Mouse (Mus musculus) liver, embryonic 16.5 days (tissue): ENCODE measurements around the gene Nop58. TPM values are rescaled to one million over a fixed set of nuclear protein-coding genes. Genes with fewer than 3 reads are reported as not detected.

Source experiments
- ATAC-seq: fragments of 200-750 bp; cut with Nextera tagmentation; 2 replicates; pipeline ENCODE4 v1.8.0; 2017; ENCODE audit warnings: low read depth, mild to moderate bottlenecking, moderate number of reproducible peaks, moderate library complexity
- H3K27ac ChIP-seq: fragments of 300-500 bp; sonication (generic); 2 replicates; pipeline ENCODE4 v1.5.1; 2014; ENCODE audit warnings: mild to moderate bottlenecking, low read length
- H3K27me3 ChIP-seq: fragments of 300-500 bp; sonication (generic); 2 replicates; pipeline ENCODE4 v1.6.1; 2014; ENCODE audit warnings: low read depth, low read length, mixed read lengths; ENCODE audit not compliant: control insufficient read depth, insufficient read depth
- H3K36me3 ChIP-seq: fragments of 300-500 bp; sonication (generic); 2 replicates; pipeline ENCODE4 v1.6.1; 2014; ENCODE audit warnings: mild to moderate bottlenecking; ENCODE audit not compliant: control insufficient read depth, insufficient read depth
- H3K4me1 ChIP-seq: fragments of 300-500 bp; sonication (generic); 2 replicates; pipeline ENCODE4 v1.6.1; 2014; ENCODE audit warnings: low read depth, low read length, mixed read lengths; ENCODE audit not compliant: control insufficient read depth
- H3K4me2 ChIP-seq: fragments of 300-500 bp; sonication (generic); 2 replicates; pipeline ENCODE4 v1.6.1; 2014; ENCODE audit warnings: low read depth, low read length, mixed read lengths
- H3K4me3 ChIP-seq: fragments of 300-500 bp; sonication (generic); 2 replicates; pipeline ENCODE4 v1.5.1; 2014; ENCODE audit warnings: low read depth, mild to moderate bottlenecking, low read length
- H3K9ac ChIP-seq: fragments of 300-500 bp; sonication (generic); 2 replicates; pipeline ENCODE4 v1.6.1; 2014; ENCODE audit warnings: low read depth, low read length
- H3K9me3 ChIP-seq: fragments of 300-500 bp; sonication (generic); replicated peaks from 2 replicates; pipeline ENCODE4 v1.6.1; 2016; ENCODE audit warnings: low read length; ENCODE audit not compliant: control insufficient read depth
- WGBS: fragments of 180-500 bp; shearing (Covaris S2); extraction: QIAGEN DNeasy Blood & Tissue Kit; methylation state at CpG from one replicate; pipeline ENCODE4 v1.1.7; 2014; ENCODE audit not compliant: insufficient replicate concordance; 5-methylcytosine and 5-hydroxymethylcytosine counted together
- polyA plus RNA-seq: library from polyadenylated mRNA; unstranded; fragments of >200 nt; fragmentation: Nextera tagmentation; extraction: Ambion mirVana; gene quantifications from 2 replicates; pipeline ENCODE4 v1.2.1, GENCODE M21; 2015

The Nop58 gene
- polyA plus RNA-seq, 1 experiment from 2014 or later: 87.7 TPM

- Histone ChIP-seq H3K27me3 (no peaks in the 10 kb centered on the region), H3K9ac (no peak overlapping the region), H3K4me3 (no peak overlapping the region), H3K27ac (no peak overlapping the region), H3K9me3 (no peaks in the 10 kb centered on the region), H3K36me3 (peaks cover 3% of the 10 kb centered on the region; the same call in 1 of the 2 replicates), H3K4me1 (peaks cover 13% of the 10 kb centered on the region), H3K4me2 (no peak overlapping the region)
- no peak for ATAC-seq
- 61% methylated on average over 3 of the region's 3 CpGs for WGBS
Observed at GRCm38 (mm10) chr1:59663456-59664135, 21.2 kb upstream of the Nop58 start.

DNA sequence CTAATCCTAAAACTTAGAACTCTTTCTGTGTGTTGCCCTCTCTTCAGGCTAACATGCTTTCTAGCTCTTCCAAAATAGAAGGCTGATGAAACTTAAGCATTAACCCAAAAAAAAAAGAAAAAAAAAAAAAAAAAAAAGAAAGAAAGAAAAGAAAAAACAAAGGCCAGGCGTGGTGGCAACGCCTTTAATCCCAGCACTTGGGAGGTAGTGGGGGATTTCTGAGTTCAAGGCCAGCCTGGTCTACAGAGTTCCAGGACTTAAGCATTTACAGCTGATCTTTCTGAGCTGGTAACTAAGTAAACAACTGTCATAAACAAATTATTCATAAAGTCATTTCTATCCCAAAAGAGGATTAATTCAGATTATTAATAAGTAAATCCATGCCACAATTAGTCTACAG, 15.9 kb upstream of the Nop58 start:
- H3K4me1 ChIP-seq: peaks cover 9% of the 10 kb centered on the region
- peaks cover 3% of the 10 kb centered on the region; the same call in 1 of the 2 replicates for H3K36me3 ChIP-seq
- H3K27ac ChIP-seq: no peak overlapping the region
- peak overlapping the region; percentile 27 for H3K4me3 ChIP-seq
- ATAC-seq: no peak
- H3K4me2 ChIP-seq: peak overlapping the region; percentile 70; the same call in 1 of the 2 replicates
- 0 out of 2 replicates have a peak overlapping the region, but pooled peaks have one; percentile 43 for H3K9ac ChIP-seq
- no peaks in the 10 kb centered on the region for H3K27me3 ChIP-seq
- WGBS: 50% methylated on average over 2 of the region's 2 CpGs
- H3K9me3 ChIP-seq: no peaks in the 10 kb centered on the region

- peaks cover 9% of the 10 kb centered on the region for H3K4me1 ChIP-seq
- peaks cover 3% of the 10 kb centered on the region; the same call in 1 of the 2 replicates for H3K36me3 ChIP-seq
- peak overlapping the region; percentile 99 for H3K9ac ChIP-seq
- under 1% methylated on average over 50 of the region's 54 CpGs for WGBS
- no peaks in the 10 kb centered on the region for H3K27me3 ChIP-seq
- H3K4me3 ChIP-seq: peak overlapping the region; percentile 98
- H3K27ac ChIP-seq: peak overlapping the region; percentile 89
- no peaks in the 10 kb centered on the region for H3K9me3 ChIP-seq
- peak overlapping the region; percentile 70 for H3K4me2 ChIP-seq
- ATAC-seq: peak; percentile 72
Observed at GRCm38 (mm10) chr1:59669962-59670630, 14.7 kb upstream of the Nop58 start.

- Histone ChIP-seq H3K36me3 (peaks cover 3% of the 10 kb centered on the region; the same call in 1 of the 2 replicates), H3K4me3 (peak within 1 kb of the TSS; percentile 98), H3K4me2 (peak within 1 kb of the TSS; percentile 70), H3K4me1 (peaks cover 9% of the 10 kb centered on the region), H3K27ac (peak within 1 kb of the TSS; percentile 89), H3K27me3 (no peaks in the 10 kb centered on the region), H3K9me3 (no peaks in the 10 kb centered on the region), H3K9ac (peak within 1 kb of the TSS; percentile 99)
- WGBS: under 1% methylated on average over 36 of the region's 36 CpGs
- peak; percentile 89 for ATAC-seq
Observed at GRCm38 (mm10) chr1:59670641-59671168, 14.1 kb upstream of the Nop58 start, which contains the start of gene Sumo1. Sumo1 (minus strand) TSS chr1:59670834.

- Histone ChIP-seq H3K4me3 (no peak overlapping the region), H3K27me3 (no peaks in the 10 kb centered on the region), H3K9me3 (no peaks in the 10 kb centered on the region), H3K9ac (no peak overlapping the region), H3K36me3 (no peaks in the 10 kb centered on the region), H3K27ac (no peak overlapping the region), H3K4me2 (no peak overlapping the region), H3K4me1 (peaks cover 5% of the 10 kb centered on the region)
- 90% methylated on average over 2 of the region's 2 CpGs for WGBS
- no peak for ATAC-seq
Observed at GRCm38 (mm10) chr1:59673661-59674060, 11.1 kb upstream of the Nop58 start.

GRCm38 (mm10) chr1:59683926-59684818, 599 bp upstream of the Nop58 start:
- peak overlapping the region; percentile 82 for H3K4me2 ChIP-seq
- peak overlapping the region; percentile 76 for H3K4me3 ChIP-seq
- H3K9ac ChIP-seq: peak overlapping the region; percentile 59
- H3K9me3 ChIP-seq: no peaks in the 10 kb centered on the region
- H3K27me3 ChIP-seq: no peaks in the 10 kb centered on the region
- peaks cover 11% of the 10 kb centered on the region for H3K4me1 ChIP-seq
- H3K36me3 ChIP-seq: no peaks in the 10 kb centered on the region
- WGBS: 6% methylated on average over 11 of the region's 11 CpGs
- H3K27ac ChIP-seq: peak overlapping the region; percentile 76; the same call in 1 of the 2 replicates
- ATAC-seq: peak; percentile 7; the same call in 1 of the 2 replicates

GRCm38 (mm10) chr1:59687493-59687892, 2.7 kb downstream of the Nop58 start:
- Histone ChIP-seq H3K36me3 (peaks cover 5% of the 10 kb centered on the region), H3K27me3 (no peaks in the 10 kb centered on the region), H3K27ac (no peak overlapping the region), H3K9ac (no peak overlapping the region), H3K4me3 (no peak overlapping the region), H3K4me1 (peaks cover 11% of the 10 kb centered on the region), H3K4me2 (peak overlapping the region; percentile 24; the same call in 1 of the 2 replicates), H3K9me3 (no peaks in the 10 kb centered on the region)
- ATAC-seq: no peak
- 39% methylated on average over 1 of the region's 1 CpGs for WGBS

- Histone ChIP-seq H3K4me3 (no peak overlapping the region), H3K27ac (no peak overlapping the region), H3K4me2 (no peak overlapping the region), H3K9ac (no peak overlapping the region), H3K4me1 (peaks cover 9% of the 10 kb centered on the region), H3K9me3 (no peaks in the 10 kb centered on the region), H3K36me3 (peaks cover 14% of the 10 kb centered on the region), H3K27me3 (no peaks in the 10 kb centered on the region)
- ATAC-seq: no peak
- 82% methylated on average over 5 of the region's 5 CpGs for WGBS
Observed at GRCm38 (mm10) chr1:59690467-59690866, 5.7 kb downstream of the Nop58 start.
